In genomic region chr13:109648311-109648710, GRCm38 (mm10) we compare ENCODE assay signal across 28 mouse cellular contexts.
DNase-seq lines count a peak whose midpoint lies in the region; ATAC-seq and TF ChIP-seq lines count a peak whose summit lies in the region.
"Had no signal": no experiment of that assay in that cellular context is flagged by ENCODE, and none has a peak within 500 bp of the region (broad histone marks: within the 10 kb centered on the region; RNA-seq: fewer than 3 reads in every experiment).

No protein-coding gene starts in this region.

- no peaks in the 10 kb centered on the region for H3K9me3 ChIP-seq in G1E (replicated peaks)
- H3K9me3 ChIP-seq in MEL (replicated peaks; ENCODE audit: insufficient read depth, low read length) = no peaks in the 10 kb centered on the region
- H3K9me3 ChIP-seq in liver, embryonic 12.5 days (replicated peaks) = no peaks in the 10 kb centered on the region
- H3K9me3 ChIP-seq in liver, postnatal 0 days (ENCODE audit: low read length) = no peaks in the 10 kb centered on the region
- H3K9me3 ChIP-seq: embryonic facial prominence, embryonic 12.5 days; forebrain, embryonic 13.5 days; hindbrain, embryonic 12.5 days; intestine, embryonic 15.5 days; midbrain, embryonic 10.5 days; neural tube, embryonic 12.5 days had no signal

- no peak for TF ChIP-seq POLR2A in MEL (IDR thresholded peaks at IDR 0.05; ENCODE audit: control insufficient read depth in 1 of 2, insufficient read depth in 1 of 2, low read depth in 1 of 2, low read length in 2 of 2, poor library complexity in 1 of 2)

- H3K4me1 ChIP-seq in G1E (ENCODE audit: insufficient read depth, low read depth, low read length) (peaks cover 80% of the 10 kb centered on the region), MEL (ENCODE audit: control insufficient read depth in 1 of 2, insufficient read depth in 2 of 2, low read length in 2 of 2) (peaks cover 52 to 56% of the 10 kb centered on the region in 2 experiments)
- H3K4me1 ChIP-seq in liver, embryonic 12.5 days = peaks cover 93% of the 10 kb centered on the region
- H3K4me1 ChIP-seq in liver, postnatal 0 days (ENCODE audit: insufficient read depth) = peaks cover 45% of the 10 kb centered on the region
- H3K4me1 ChIP-seq: intestine, embryonic 15.5 days had no signal

- no peak overlapping the region for H3K9ac ChIP-seq in MEL (ENCODE audit: control insufficient read depth, low read depth, low read length, poor library complexity, severe bottlenecking)
- H3K9ac ChIP-seq in liver, embryonic 12.5 days = peak overlapping the region; percentile 28
- H3K9ac ChIP-seq in liver, postnatal 0 days (replicated peaks) = no peak overlapping the region
- H3K9ac ChIP-seq: embryonic facial prominence, embryonic 12.5 days; forebrain, embryonic 13.5 days; hindbrain, embryonic 12.5 days; intestine, embryonic 15.5 days; neural tube, embryonic 12.5 days had no signal

- WGBS in liver, embryonic 12.5 days (ENCODE audit: insufficient replicate concordance) = 36% methylated on average over 3 of the region's 3 CpGs
- WGBS in liver, postnatal 0 days (ENCODE audit: insufficient replicate concordance) = 72% methylated on average over 3 of the region's 3 CpGs

- no peaks in the 10 kb centered on the region for H3K36me3 ChIP-seq in G1E (replicated peaks)
- H3K36me3 ChIP-seq in MEL (ENCODE audit: control insufficient read depth in 1 of 2, insufficient read depth in 2 of 2, low read length in 2 of 2) = peaks cover 0 to 67% of the 10 kb centered on the region in 2 experiments; a peak in 2 of 4 replicates
- no peaks in the 10 kb centered on the region for H3K36me3 ChIP-seq in liver, embryonic 12.5 days
- no peaks in the 10 kb centered on the region for H3K36me3 ChIP-seq in liver, postnatal 0 days (replicated peaks; ENCODE audit: insufficient read depth, low read length)
- H3K36me3 ChIP-seq: embryonic facial prominence, embryonic 12.5 days; hindbrain, embryonic 12.5 days; intestine, embryonic 15.5 days; midbrain, embryonic 10.5 days; neural tube, embryonic 12.5 days had no signal

- no peaks in the 10 kb centered on the region for H3K79me2 ChIP-seq in MEL (ENCODE audit: control insufficient read depth, insufficient read depth, low read length, poor library complexity)

- ATAC-seq in G1E (ENCODE audit: extremely low read depth, insufficient number of reproducible peaks, low FRiP score, poor library complexity, severe bottlenecking) = no peak
- peak; percentile 26; the same call in 1 of the 2 replicates for ATAC-seq in liver, embryonic 12.5 days
- no peak for ATAC-seq in liver, postnatal 0 days
- no peak for ATAC-seq in frontal cortex, adult (ENCODE audit: low TSS enrichment)
- ATAC-seq: forebrain, embryonic 13.5 days; hindbrain, postnatal 0 days; intestine, embryonic 15.5 days; midbrain, embryonic 16.5 days had no signal

- no peak for TF ChIP-seq CTCF in G1E (IDR thresholded peaks at IDR 0.05; ENCODE audit: low read depth, low read length)
- TF ChIP-seq CTCF in MEL (IDR thresholded peaks at IDR 0.05 in 2 of 3, conservative IDR thresholded peaks at IDR 0.05 in 1 of 3; ENCODE audit: control insufficient read depth in 1 of 3, insufficient read depth in 1 of 3, low read depth in 2 of 3, low read length in 3 of 3, poor library complexity in 1 of 3, severe bottlenecking in 1 of 3) = no peak
- TF ChIP-seq CTCF in liver, postnatal 0 days (IDR thresholded peaks at IDR 0.05; ENCODE audit: low read depth) = no peak

- H3K27me3 ChIP-seq in G1E (ENCODE audit: insufficient read depth, low read length) = no peaks in the 10 kb centered on the region
- no peaks in the 10 kb centered on the region for H3K27me3 ChIP-seq in MEL (ENCODE audit: control insufficient read depth in 1 of 2, insufficient read depth in 2 of 2, low read length in 2 of 2)
- no peaks in the 10 kb centered on the region for H3K27me3 ChIP-seq in liver, embryonic 12.5 days (replicated peaks)
- H3K27me3 ChIP-seq in liver, postnatal 0 days (ENCODE audit: insufficient read depth, low read length) = no peaks in the 10 kb centered on the region
- H3K27me3 ChIP-seq: forebrain, embryonic 13.5 days; hindbrain, embryonic 12.5 days; intestine, embryonic 15.5 days; neural tube, embryonic 12.5 days had no signal

- peak overlapping the region; percentile 51 for H3K4me2 ChIP-seq in liver, embryonic 12.5 days
- no peak overlapping the region; the same call in 1 of the 2 replicates for H3K4me2 ChIP-seq in liver, postnatal 0 days (ENCODE audit: low read depth, low read length)
- H3K4me2 ChIP-seq: embryonic facial prominence, embryonic 12.5 days; forebrain, embryonic 13.5 days; hindbrain, embryonic 12.5 days; intestine, embryonic 15.5 days; neural tube, embryonic 12.5 days had no signal

- peak overlapping the region; percentile 89 for H3K27ac ChIP-seq in MEL (ENCODE audit: control insufficient read depth, low read depth, low read length)
- peak overlapping the region; percentile 89 for H3K27ac ChIP-seq in liver, embryonic 12.5 days
- peak overlapping the region; percentile 64 for H3K27ac ChIP-seq in liver, postnatal 0 days (ENCODE audit: low read depth)
- H3K27ac ChIP-seq: embryonic facial prominence, embryonic 12.5 days; forebrain, embryonic 13.5 days; hindbrain, embryonic 12.5 days; hindbrain, postnatal 0 days; intestine, embryonic 15.5 days; kidney, postnatal 0 days; midbrain, embryonic 10.5 days; neural tube, embryonic 12.5 days had no signal

- DNase-seq in G1E (ENCODE audit: low spot score) (no peak), MEL (ENCODE audit: low read depth, low spot score) (no peak)
- DNase-seq in liver, postnatal 0 days = no peak
- no peak for DNase-seq in kidney, postnatal 36 days
- DNase-seq: adrenal gland, adult 8-10 months; B cell, adult 2 months; cerebellum, adult 11 months; cerebellum, adult 9-11 months; embryo, embryonic 11 days; gastrocnemius, postnatal 14 days; heart, postnatal 36 days; kidney, adult 2 months; layer of hippocampus, adult 9-11 months; lung, postnatal 14 days; right cerebral cortex, adult 18-20 months; spleen, adult 18-20 months; thymus, adult 2 months had no signal

- TF ChIP-seq EP300 in MEL (IDR thresholded peaks at IDR 0.05; ENCODE audit: low read depth in 1 of 2, low read length in 2 of 2) = no peak
- no peak for TF ChIP-seq EP300 in liver, postnatal 0 days (IDR thresholded peaks at IDR 0.05; ENCODE audit: low read depth)

- peak overlapping the region; percentile 55; the same call in 1 of the 2 replicates for H3K4me3 ChIP-seq in G1E (ENCODE audit: low read depth, low read length)
- H3K4me3 ChIP-seq in MEL (ENCODE audit: control insufficient read depth in 1 of 2, insufficient read depth in 1 of 2, low read depth in 2 of 2, low read length in 2 of 2) = no peak overlapping the region
- H3K4me3 ChIP-seq in liver, embryonic 12.5 days = no peak overlapping the region
- H3K4me3 ChIP-seq in liver, postnatal 0 days (ENCODE audit: low read depth, low read length) = no peak overlapping the region
- H3K4me3 ChIP-seq: embryonic facial prominence, embryonic 12.5 days; forebrain, embryonic 13.5 days; hindbrain, embryonic 12.5 days; intestine, embryonic 15.5 days; midbrain, embryonic 10.5 days; neural tube, embryonic 12.5 days had no signal

- no peak for TF ChIP-seq RAD21 in MEL (IDR thresholded peaks at IDR 0.05; ENCODE audit: low read depth, low read length)

TF ChIP-seq in MEL, 35 proteins besides CTCF, POLR2A, EP300 and RAD21:
- TF ChIP-seq POLR2AphosphoS2 (IDR thresholded peaks at IDR 0.05; ENCODE audit: low read length) = no peak
TF ChIP-seq in MEL: peak in this region for 0.
